Mouse (Mus musculus) ES-Bruce4 (cell line): ENCODE results near the gene Fcor.

Source experiments
- CTCF ChIP-seq: IDR thresholded peaks from one replicate; pipeline ENCODE4 v1.8.1; 2011; ENCODE audit warnings: low read depth, low read length
- POLR2A ChIP-seq: IDR thresholded peaks from one replicate; pipeline ENCODE4 v1.8.1; 2011; ENCODE audit warnings: low read length; ENCODE audit not compliant: insufficient read depth

GRCm38 (mm10) chr8:3655526-3655925 lies 16.6 kb downstream of the Fcor start, which contains the start of gene Retn:
- TF ChIP-seq POLR2A: no peak
- no peak for TF ChIP-seq CTCF
